Mouse (Mus musculus) urinary bladder, postnatal 10 days (tissue): ENCODE results near the gene Rptor.

Source experiments
- DNase-seq: peaks from one replicate; pipeline ENCODE4 v3.0.0; 2022; ENCODE audit warnings: low spot score

Gene Rptor

GRCm38 (mm10) chr11:119607464-119607863, 4.8 kb downstream of the Rptor start:
- no peak for DNase-seq

- DNase-seq, result no peak
These were observed 8.8 kb downstream of the Rptor start for GRCm38 (mm10) chr11:119611496-119611895.

- no peak for DNase-seq
These were observed 9.5 kb downstream of the Rptor start for GRCm38 (mm10) chr11:119612179-119612578.

DNA sequence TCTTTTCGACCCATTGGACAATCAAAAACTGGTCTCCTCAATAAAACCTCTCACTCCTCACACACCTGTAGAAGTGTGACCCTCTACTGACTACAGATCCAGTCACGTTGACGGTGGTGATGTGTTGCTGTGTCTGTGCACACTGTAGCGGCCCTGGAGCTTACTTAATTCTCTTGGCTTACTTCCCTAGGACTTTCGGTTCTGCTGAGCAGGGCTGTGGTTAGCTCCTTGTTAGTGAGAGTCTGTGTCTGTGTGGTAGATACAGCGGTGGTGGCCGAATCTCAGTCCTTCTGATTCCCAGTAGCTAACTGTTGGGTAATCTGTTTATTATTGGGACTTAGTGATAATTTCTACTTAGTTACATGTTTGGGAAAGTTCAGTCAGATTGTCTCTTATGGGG, 12.4 kb downstream of the Rptor start:
- no peak for DNase-seq

GRCm38 (mm10) chr11:119618763-119619162, 16.1 kb downstream of the Rptor start:
- DNase-seq, result no peak

DNA sequence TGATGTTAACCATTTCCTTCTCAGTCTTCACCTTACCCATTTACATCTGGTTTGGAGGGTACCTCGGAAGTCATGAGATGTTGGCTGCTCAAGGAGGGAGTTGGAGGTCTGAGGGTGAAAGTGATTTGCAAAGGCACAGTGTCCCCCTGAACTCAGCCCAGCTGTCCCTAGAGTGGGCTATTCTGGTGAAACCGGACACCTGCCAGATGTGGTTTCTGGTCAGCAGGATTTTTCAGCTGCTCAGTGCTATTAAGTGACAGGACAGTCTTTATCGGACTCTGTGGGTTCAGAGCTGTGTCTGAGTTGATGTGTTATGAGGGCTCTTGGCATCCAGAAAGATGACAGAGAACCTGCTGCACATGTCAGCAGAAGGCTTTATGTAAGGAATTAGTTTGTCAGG, 18.6 kb downstream of the Rptor start:
- DNase-seq, result no peak

- DNase-seq, result no peak
These were observed 21.1 kb downstream of the Rptor start for GRCm38 (mm10) chr11:119623800-119624199.

DNA sequence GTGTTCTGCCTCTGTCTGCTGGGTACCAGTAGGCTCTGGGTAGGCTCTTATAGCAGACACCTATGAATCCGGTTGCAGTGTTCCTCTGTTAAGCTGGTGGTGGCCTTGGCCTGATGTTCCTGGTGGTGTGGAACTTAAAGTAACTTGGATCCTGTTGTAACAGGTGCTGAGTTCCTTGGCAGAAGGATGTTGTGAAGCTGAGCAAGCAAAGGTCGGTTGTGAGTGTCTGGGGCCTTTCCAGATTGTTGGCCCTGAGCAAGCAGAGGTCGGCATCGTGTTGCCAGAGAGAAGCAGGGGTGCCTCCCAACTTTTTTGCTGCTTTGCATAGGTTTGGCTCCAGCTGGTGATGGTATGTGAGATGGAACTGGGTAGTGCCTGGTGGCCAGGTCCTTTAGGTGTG, 21.7 kb downstream of the Rptor start:
- no peak for DNase-seq

GRCm38 (mm10) chr11:119624955-119625354, 22.2 kb downstream of the Rptor start:
- no peak for DNase-seq

GRCm38 (mm10) chr11:119625476-119625875, 22.8 kb downstream of the Rptor start:
- DNase-seq, result no peak

GRCm38 (mm10) chr11:119625943-119626342, 23.2 kb downstream of the Rptor start:
- DNase-seq, result no peak

- no peak for DNase-seq
These were observed 24.5 kb downstream of the Rptor start for GRCm38 (mm10) chr11:119627243-119627642.

DNA sequence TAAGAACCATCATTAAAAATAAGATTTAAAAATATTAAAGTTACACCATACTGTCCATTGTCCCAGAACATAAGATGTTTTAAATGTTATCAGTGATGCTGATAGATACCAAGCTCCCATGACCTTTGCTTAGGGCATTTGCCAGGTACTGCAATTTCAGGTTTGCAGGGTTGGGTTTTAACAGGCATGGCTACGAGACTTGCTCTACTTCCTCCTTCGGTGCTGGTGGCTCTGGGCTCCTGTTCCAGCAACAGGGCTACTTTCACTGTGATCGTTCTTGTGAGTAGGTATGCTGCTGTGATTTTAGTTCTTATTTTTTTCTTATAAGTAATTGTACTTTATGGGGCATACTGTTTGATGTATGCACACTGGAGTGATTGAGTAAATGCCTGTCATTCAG, 26.4 kb downstream of the Rptor start:
- DNase-seq, result no peak

GRCm38 (mm10) chr11:119630329-119630728, 27.6 kb downstream of the Rptor start:
- DNase-seq, result no peak

- DNase-seq, result no peak
These were observed 28.6 kb downstream of the Rptor start for GRCm38 (mm10) chr11:119631222-119631870.

- DNase-seq, result no peak
These were observed 33.7 kb downstream of the Rptor start for GRCm38 (mm10) chr11:119636371-119636883.

DNA sequence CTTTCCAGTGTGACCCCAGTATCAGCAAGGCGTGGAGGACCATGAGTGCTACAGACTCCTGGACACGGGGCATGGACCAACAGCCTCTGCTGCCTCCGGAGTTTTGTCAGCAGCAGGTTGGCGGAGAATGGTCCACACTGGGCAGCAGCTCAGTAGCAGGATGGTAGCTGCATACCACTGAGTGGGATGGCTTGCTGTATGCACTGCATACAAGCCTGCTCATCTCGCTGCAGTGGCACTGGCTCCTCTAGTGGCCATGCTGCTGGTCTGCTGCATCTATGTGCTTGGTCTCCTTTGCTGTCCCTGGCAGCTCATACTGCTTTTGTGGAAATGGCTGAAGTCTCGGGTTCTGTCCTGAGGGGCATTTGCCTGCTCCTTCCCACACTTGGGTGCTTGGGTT, 34.8 kb downstream of the Rptor start:
- no peak for DNase-seq

GRCm38 (mm10) chr11:119640491-119640890, 37.8 kb downstream of the Rptor start:
- DNase-seq, result no peak

DNA sequence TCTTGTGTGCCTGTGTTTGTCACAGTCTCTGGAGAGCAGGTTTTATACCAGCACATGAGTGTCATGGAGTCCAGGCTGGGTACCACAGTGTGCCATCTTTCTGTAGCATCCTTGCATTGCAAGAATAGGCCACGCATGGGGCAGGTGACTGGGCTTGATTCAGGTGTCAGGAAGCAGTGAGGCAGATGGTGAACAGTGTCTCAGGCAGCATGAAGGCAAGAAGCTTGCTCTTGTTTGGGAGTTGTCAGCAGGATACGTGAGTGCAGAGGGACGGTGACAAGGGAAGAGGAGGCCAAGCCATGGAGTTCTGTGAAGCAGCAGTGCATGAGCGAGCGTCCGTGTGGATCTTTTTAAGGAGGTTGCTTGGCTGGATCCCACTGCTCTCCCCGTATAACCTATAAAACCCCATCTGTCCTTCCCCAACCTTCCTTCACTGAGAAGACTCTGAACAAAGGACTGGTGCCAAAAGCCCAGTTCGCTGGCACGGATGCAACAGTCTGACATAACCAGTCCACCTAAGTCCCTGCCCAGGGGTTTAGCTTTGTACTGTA, 39.2 kb downstream of the Rptor start:
- no peak for DNase-seq

DNA sequence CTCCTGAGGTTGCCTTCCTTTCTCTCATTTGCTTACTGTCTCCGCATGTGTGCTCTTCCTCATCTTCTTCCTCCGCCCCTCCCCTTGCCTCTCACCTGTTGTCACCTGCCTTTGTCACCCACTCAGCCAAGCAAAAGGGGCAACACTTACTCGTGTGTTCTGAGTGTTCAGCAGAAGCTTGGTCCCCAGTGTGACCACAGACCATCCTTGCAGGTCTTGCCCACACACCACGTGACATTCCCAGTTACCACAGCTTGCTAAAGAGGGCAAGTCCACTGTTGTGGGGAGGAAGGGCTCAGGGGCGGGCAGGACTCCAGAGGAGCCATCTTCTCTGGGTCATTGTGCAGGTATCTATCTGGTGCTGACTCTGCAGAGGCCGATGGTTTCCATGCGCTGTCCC, 40.6 kb downstream of the Rptor start:
- DNase-seq, result no peak

- DNase-seq, result no peak
These were observed 41.4 kb downstream of the Rptor start for GRCm38 (mm10) chr11:119644140-119644539.

DNA sequence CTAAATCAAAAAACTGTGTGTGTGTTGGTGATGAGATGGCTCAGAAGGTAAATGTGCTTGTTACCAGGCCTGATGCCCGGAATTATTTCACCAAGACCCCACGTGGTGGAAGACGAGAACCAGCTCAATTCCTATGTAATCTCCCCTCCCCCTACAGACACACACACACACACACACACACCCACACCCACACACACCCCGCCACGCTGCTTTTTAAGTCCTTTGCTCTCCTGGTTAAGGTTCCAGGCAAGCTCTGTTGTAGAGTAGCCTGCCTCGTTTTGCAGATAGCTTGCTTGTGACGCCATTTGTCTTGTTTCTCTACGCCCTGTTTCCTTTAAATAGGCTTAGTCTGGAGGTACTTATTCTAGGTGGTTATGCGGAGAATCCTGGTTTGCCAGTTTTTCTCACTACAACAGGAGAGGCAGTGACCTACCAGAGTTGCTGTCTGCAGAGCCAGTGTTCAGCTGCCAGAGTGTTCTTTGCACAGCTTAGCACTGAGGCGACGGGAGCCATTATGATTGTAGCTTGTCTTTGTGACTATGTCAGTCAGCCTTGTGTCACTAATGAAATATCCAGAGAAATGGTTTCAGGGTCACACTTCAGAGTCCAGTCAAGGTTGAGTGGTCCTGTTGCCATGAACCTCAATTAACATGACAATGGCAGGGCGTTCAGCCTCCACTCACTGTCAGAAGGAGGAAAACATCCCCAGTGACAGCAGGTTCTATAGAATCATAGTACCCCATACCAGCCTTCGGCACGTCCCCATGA, 42.1 kb downstream of the Rptor start:
- no peak for DNase-seq

GRCm38 (mm10) chr11:119650456-119650855, 47.8 kb downstream of the Rptor start:
- no peak for DNase-seq
